Mouse (Mus musculus) layer of hippocampus, postnatal 10 days (tissue): ENCODE results near the gene Rnasel. TPM values are rescaled to one million over a fixed set of nuclear protein-coding genes. Genes with fewer than 3 reads are reported as not detected.

ENCODE experiments used
- DNase-seq, 2 experiments: peaks; one replicate each; pipeline ENCODE4 v3.0.0; 2021; ENCODE audit warnings: low spot score in 2 of 2
- total RNA-seq, 2 experiments: library from RNA; stranded (reverse); gene quantifications; 2 replicates each; pipeline ENCODE4 v1.2.3; 2021

Rnasel gene
- total RNA-seq, 2 experiments from 2014 or later = 14.7 to 16.0 TPM

DNA sequence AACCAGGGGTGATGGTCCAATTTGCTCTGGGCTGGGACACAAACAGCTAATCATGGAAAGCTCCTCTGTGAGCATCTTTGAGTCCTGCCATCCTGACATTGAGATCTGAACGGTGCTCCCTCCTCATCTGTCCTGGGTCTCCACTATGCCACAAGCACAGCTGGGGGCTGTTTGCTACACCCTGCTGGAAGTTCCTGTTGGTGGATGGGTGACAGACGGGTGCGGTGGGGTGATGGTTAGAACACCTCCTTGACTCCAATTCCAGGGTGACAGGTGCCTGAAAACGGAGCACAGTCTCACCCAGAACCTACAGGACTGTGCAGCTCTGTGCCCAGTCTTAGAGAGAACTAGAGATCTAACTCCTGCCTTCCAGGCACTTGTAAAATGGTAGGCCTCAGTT, 14.4 kb upstream of the Rnasel start:
- no peak for DNase-seq

GRCm38 (mm10) chr1:153736096-153736495, 13.1 kb upstream of the Rnasel start:
- no peak for DNase-seq

DNA sequence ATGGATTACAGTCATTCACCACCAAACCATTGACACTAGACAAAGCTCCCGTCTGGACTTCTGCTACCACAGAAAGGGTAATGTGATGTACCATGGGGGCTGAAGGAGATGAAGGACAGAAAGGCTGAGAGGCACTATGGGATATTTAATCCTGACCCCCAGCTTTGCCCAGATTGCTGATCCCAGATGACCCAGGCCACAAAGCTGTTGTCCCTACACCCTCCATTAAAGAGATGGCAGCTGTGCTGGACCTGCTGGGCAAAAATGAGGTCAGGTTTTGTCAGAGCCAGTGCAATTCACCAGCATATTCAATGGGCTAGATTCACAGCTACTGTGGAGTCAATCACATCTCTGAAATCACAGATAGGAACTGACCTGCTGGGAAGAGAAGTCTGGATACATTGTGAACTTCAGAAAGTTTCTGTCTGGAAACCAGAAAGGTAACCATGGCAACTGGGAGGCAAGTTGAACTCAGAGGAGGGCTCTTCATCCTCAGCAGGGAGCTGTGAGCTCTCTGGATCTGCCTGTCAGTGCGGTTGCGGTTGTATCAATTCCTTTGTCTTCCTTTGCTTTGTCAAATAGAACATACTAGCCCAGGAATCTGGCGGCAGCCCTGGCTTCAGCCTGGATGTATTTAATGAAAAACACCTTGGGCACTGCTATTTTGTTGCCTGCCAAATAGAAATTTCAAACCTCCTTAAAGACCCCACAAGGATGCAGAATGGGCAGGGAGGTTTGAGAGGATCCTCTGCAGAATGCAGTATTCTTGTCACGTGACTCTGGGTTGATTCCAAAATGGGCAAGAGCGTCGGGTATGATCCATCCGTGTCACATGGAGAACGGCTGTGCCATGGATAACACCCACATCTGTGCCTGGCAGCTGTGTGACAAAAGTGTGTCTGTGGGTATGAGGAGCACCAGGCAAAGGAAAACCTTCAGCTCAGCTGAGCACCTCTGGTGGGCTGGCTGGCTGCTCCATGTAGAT, 11.8 kb upstream of the Rnasel start:
- no peak for DNase-seq

- no peak for DNase-seq
These were observed 9.7 kb upstream of the Rnasel start for GRCm38 (mm10) chr1:153739437-153740015.

GRCm38 (mm10) chr1:153740145-153740544, 9.1 kb upstream of the Rnasel start, which contains the start of gene Rgs16:
Rgs16 (plus strand) TSS chr1:153740349.
- peak; percentile 56 to 72 for DNase-seq

DNA sequence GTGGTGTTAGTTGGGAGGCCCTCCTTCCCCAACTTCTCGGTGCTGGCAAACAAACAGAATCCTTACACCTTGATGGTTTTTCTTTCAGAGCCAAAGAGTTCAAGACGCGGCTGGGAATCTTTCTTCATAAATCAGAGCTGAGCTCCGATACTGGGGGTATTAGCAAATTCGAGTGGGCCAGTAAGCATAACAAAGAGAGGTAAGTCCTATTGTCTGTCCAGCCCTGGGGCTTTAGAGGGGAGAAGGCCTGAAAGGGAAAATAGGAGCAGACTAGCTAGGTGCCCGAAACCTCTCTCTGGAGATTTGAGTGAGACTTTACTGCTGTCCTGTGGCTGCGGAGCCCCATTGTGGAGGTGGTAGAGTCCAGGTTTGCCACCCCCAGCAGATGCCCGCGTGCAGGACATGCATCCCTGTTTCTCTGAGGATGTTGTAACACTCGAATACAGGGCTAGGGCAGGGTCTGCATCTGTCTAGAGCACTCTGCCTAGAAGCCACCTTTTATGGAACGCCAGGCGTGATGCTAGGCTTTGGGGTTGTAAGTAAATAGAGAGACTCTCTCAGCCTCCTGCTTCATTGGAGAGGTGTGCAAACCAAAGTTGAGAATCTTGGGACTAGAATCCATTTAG, 8.3 kb upstream of the Rnasel start:
- no peak for DNase-seq

DNA sequence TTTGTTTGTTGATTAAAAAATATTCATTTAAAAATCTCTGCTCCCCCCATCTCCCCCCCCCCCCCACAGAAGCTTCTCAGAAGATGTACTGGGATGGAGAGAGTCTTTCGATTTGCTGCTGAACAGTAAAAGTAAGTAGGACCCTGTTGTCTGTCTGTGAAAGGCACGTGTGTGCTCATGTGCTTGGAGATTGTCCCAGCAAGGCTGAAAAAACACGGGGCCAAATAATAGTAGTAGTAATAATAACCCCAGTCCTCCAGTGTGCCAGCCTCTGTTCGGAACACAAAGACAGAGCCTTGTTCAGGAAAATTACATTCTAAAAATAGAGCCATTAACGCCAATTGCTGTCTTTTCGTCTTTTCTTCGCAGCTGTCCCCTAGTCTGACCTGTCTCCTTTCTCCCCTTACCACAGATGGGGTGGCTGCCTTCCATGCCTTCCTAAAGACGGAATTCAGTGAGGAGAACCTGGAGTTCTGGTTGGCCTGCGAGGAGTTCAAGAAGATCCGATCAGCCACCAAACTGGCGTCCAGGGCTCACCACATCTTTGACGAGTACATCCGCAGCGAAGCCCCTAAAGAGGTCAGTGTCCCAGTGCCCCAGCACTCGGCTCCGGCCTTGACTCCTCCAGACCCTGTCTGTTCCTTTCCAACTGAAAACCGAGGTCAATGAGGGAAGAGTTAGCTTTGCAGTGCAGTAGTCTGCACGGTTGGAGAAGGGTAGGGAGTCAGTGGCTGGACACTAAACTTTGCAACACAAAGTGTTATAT, 7.5 kb upstream of the Rnasel start:
- DNase-seq = no peak

- DNase-seq = peak; percentile 85 to 89
These were observed 6.7 kb upstream of the Rnasel start for GRCm38 (mm10) chr1:153742374-153743155.

GRCm38 (mm10) chr1:153746119-153746670, 3.0 kb upstream of the Rnasel start:
- no peak for DNase-seq

DNA sequence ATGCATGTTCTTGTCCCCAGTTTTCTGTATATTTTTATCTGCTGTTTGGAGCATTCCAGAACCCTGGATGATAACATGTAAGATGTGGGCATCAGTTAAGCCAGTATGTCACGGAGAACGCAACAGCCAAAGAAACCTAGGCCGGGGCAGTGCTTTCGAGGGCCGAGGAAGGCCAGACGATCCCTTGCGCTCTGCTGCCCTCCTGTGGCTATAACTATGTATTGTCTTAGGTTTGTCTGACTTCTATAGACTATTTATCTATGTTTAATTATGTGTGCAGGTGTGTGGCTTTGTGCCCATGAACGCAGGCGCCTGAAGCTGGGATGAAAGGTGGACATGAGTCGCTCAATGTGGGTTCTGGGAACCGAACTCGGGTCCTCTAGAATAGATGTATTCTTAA, 2.5 kb upstream of the Rnasel start:
- peak; percentile 78 to 82 for DNase-seq

DNA sequence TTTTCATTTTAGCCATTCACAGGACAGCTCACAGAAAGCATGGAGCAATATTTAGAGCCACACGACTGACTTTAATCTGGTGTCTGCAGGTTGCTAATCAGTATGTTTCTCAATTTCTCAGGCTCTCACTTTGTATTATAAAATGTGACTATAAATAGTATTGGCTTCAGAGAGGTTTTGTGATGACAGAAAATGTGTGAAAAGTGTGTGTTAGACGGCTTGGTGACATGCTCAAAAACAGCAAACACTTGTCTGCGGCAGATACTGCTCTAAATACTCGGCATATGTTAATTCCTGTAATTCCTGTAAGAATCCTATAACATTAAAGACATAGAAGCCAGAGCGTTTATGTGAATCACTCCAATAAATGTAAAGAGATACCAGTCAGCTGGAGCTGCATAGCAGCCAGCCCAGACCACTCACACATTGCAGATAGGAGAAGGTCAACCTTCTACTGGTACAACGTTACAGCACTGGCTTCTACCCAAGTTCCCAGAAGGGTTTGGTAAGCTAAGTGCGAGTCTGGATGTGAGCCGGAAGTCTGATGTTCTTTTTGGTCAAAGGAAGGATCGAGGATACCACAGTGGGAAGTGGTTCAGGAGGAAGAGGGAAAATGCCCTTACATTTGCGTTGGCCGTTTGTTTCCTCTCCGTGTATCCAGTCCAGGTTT, 1.2 kb upstream of the Rnasel start:
- no peak for DNase-seq

DNA sequence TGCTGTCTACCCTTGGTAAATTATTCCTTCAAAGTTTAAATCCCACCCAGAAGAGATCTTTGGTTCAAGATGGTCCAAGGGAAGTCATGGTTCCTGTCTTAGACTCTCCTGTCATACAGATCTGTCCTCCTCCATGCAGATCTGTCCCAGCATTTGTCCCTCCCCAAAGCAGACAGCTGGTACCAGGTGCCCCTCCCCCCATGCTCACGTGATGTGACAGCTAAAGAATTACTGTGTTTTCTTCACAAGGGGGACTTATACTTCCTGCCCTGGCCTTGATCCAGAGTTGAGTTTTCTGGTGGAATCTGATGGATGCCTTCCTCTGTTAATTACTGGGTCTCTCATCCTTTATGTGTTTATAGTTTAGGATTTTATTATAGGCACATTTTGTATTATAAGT, 677 bp upstream of the Rnasel start:
- DNase-seq = no peak

GRCm38 (mm10) chr1:153750054-153750453, 828 bp downstream of the Rnasel start:
- DNase-seq = no peak

- DNase-seq = no peak
These were observed 2.6 kb downstream of the Rnasel start for GRCm38 (mm10) chr1:153751763-153752301.

GRCm38 (mm10) chr1:153752521-153752920, 3.3 kb downstream of the Rnasel start:
- no peak for DNase-seq

DNA sequence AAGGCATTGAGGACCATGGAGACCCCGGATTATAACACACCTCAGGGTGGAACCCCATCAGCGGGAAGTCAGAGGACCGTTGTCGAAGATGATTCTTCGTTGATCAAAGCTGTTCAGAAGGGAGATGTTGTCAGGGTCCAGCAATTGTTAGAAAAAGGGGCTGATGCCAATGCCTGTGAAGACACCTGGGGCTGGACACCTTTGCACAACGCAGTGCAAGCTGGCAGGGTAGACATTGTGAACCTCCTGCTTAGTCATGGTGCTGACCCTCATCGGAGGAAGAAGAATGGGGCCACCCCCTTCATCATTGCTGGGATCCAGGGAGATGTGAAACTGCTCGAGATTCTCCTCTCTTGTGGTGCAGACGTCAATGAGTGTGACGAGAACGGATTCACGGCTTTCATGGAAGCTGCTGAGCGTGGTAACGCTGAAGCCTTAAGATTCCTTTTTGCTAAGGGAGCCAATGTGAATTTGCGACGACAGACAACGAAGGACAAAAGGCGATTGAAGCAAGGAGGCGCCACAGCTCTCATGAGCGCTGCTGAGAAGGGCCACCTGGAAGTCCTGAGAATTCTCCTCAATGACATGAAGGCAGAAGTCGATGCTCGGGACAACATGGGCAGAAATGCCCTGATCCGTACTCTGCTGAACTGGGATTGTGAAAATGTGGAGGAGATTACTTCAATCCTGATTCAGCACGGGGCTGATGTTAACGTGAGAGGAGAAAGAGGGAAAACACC, 4.7 kb downstream of the Rnasel start:
- DNase-seq = no peak

DNA sequence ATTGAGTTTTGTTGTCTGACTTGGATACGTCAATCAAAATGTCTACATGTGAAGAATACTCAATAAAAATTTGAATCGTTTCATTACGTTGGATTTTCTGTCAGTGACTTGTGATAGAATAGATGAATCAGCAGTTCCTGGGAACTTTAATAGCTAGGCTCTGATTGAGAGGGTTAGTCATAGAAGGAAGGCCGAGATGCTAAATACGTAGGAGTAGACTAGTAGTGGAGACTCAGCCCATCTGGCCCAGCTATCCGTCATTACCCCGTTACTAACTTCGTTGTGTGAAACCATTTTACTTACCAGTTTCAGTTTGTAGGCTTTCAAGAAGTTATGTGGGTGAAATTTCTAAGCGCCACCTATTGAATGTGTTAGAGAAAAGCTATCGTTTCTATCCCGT, 14.9 kb downstream of the Rnasel start:
- DNase-seq = no peak

- peak in 1 of 2 experiments; percentile 12 for DNase-seq
These were observed 17.1 kb downstream of the Rnasel start for GRCm38 (mm10) chr1:153766298-153766697.

- DNase-seq = no peak
These were observed 18.1 kb downstream of the Rnasel start for GRCm38 (mm10) chr1:153767281-153767680.
